Mouse (Mus musculus) spleen, adult 2 months (tissue): Measurements from ENCODE around the gene Snu13.

ENCODE experiments used
- CTCF ChIP-seq: fragments of 200-500 bp; IDR thresholded peaks from 2 replicates; pipeline ENCODE4 v1.5.1; 2011; ENCODE audit warnings: mild to moderate bottlenecking, inconsistent platforms; ENCODE audit not compliant: insufficient read depth, insufficient read length, insufficient replicate concordance; ENCODE audit errors: extremely low read depth
- POLR2A ChIP-seq: fragments of 200-500 bp; IDR thresholded peaks from 2 replicates; pipeline ENCODE4 v1.6.1; 2011; ENCODE audit warnings: low read depth, low read length, inconsistent platforms

DNA sequence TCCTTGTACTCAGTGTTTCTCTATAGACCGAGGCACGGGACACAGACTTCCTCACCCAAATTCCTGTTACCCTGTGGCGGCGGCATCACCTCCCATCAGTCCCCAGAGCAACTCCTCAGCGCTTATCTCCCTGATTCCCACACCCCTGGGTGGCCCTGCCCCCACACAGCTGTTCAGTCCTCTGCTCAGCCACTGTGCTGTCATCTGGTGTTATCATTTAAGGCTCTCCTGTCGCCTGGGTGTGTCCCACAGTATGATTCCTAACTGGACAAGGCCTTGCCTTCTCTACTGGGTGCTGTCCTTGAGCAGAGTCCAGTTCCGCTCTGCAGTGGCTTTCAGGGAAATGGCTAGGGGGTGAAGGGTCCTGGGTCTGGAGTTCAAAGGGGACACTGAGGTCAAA, 56.8 kb downstream of the Snu13 start:
- no peak for TF ChIP-seq CTCF
- no peak for TF ChIP-seq POLR2A
